Mouse (Mus musculus): ENCODE data around the gene Dock4. TPM values are rescaled to one million over a fixed set of nuclear protein-coding genes. Genes with fewer than 3 reads are reported as not detected.

Gene Dock4
- total and polyA plus RNA-seq, 2 experiments from 2014 or later: 15.5 to 28.6 TPM

- no peak for ATAC-seq (ENCODE audit: low FRiP score)
- no peak overlapping the region for H3K4me3 ChIP-seq (ENCODE audit: low read depth, low read length)
- H3K9me3 ChIP-seq (ENCODE audit: low read length): no peaks in the 10 kb centered on the region
- no peaks in the 10 kb centered on the region for H3K4me1 ChIP-seq (ENCODE audit: insufficient read depth, low read length)
- H3K9ac ChIP-seq (replicated peaks; ENCODE audit: low read length, poor library complexity, severe bottlenecking): no peak overlapping the region
- no peaks in the 10 kb centered on the region for H3K27me3 ChIP-seq (ENCODE audit: insufficient read depth, low read length)
- no peak overlapping the region for H3K4me2 ChIP-seq (ENCODE audit: low read depth, low read length, poor library complexity, severe bottlenecking)
- H3K36me3 ChIP-seq (ENCODE audit: insufficient read depth, low read length): no peaks in the 10 kb centered on the region
- no peak overlapping the region for H3K27ac ChIP-seq (ENCODE audit: low read depth, low read length)
- no peak for DNase-seq (ENCODE audit: low spot score)
- WGBS: 89% methylated on average over 4 of the region's 4 CpGs
- no peak for TF ChIP-seq CTCF (IDR thresholded peaks at IDR 0.05)
Observed at GRCm38 (mm10) chr12:40522468-40522867, 76.7 kb downstream of the Dock4 start.

- H3K4me3 ChIP-seq (ENCODE audit: low read depth, low read length): no peak overlapping the region
- no peaks in the 10 kb centered on the region for H3K27me3 ChIP-seq (ENCODE audit: insufficient read depth, low read length)
- WGBS: 87% methylated on average over 4 of the region's 4 CpGs
- TF ChIP-seq CTCF (IDR thresholded peaks at IDR 0.05): peak; percentile 51
- H3K9ac ChIP-seq (replicated peaks; ENCODE audit: low read length, poor library complexity, severe bottlenecking): no peak overlapping the region
- H3K36me3 ChIP-seq (ENCODE audit: insufficient read depth, low read length): no peaks in the 10 kb centered on the region
- H3K9me3 ChIP-seq (ENCODE audit: low read length): no peaks in the 10 kb centered on the region
- no peak overlapping the region for H3K4me2 ChIP-seq (ENCODE audit: low read depth, low read length, poor library complexity, severe bottlenecking)
- ATAC-seq (ENCODE audit: low FRiP score) (no peak), DNase-seq (ENCODE audit: low spot score) (no peak)
- no peak overlapping the region for H3K27ac ChIP-seq (ENCODE audit: low read depth, low read length)
- no peaks in the 10 kb centered on the region for H3K4me1 ChIP-seq (ENCODE audit: insufficient read depth, low read length)
Observed at GRCm38 (mm10) chr12:40523020-40523419, 77.3 kb downstream of the Dock4 start.

- Histone ChIP-seq H3K9ac (replicated peaks; ENCODE audit: low read length, poor library complexity, severe bottlenecking) (no peak overlapping the region), H3K27ac (ENCODE audit: low read depth, low read length) (no peak overlapping the region), H3K4me2 (ENCODE audit: low read depth, low read length, poor library complexity, severe bottlenecking) (no peak overlapping the region), H3K4me3 (ENCODE audit: low read depth, low read length) (no peak overlapping the region), H3K36me3 (ENCODE audit: insufficient read depth, low read length) (no peaks in the 10 kb centered on the region), H3K9me3 (ENCODE audit: low read length) (no peaks in the 10 kb centered on the region), H3K4me1 (ENCODE audit: insufficient read depth, low read length) (no peaks in the 10 kb centered on the region), H3K27me3 (ENCODE audit: insufficient read depth, low read length) (no peaks in the 10 kb centered on the region)
- WGBS: 90% methylated on average over 3 of the region's 3 CpGs
- DNase-seq (ENCODE audit: low spot score): no peak
- no peak for TF ChIP-seq CTCF (IDR thresholded peaks at IDR 0.05)
- no peak for ATAC-seq (ENCODE audit: low FRiP score)
Observed at GRCm38 (mm10) chr12:40525045-40525444, 79.3 kb downstream of the Dock4 start.

GRCm38 (mm10) chr12:40535655-40536618 is 90.2 kb downstream of the Dock4 start:
- Histone ChIP-seq H3K27ac (ENCODE audit: low read depth, low read length) (no peak overlapping the region), H3K27me3 (ENCODE audit: insufficient read depth, low read length) (no peaks in the 10 kb centered on the region), H3K36me3 (ENCODE audit: insufficient read depth, low read length) (no peaks in the 10 kb centered on the region), H3K4me3 (ENCODE audit: low read depth, low read length) (no peak overlapping the region), H3K9ac (replicated peaks; ENCODE audit: low read length, poor library complexity, severe bottlenecking) (no peak overlapping the region), H3K9me3 (ENCODE audit: low read length) (no peaks in the 10 kb centered on the region), H3K4me1 (ENCODE audit: insufficient read depth, low read length) (no peaks in the 10 kb centered on the region), H3K4me2 (ENCODE audit: low read depth, low read length, poor library complexity, severe bottlenecking) (no peak overlapping the region)
- no peak for TF ChIP-seq CTCF (IDR thresholded peaks at IDR 0.05)
- ATAC-seq (ENCODE audit: low FRiP score) (no peak), DNase-seq (ENCODE audit: low spot score) (no peak)
- WGBS: 85% methylated on average over 9 of the region's 9 CpGs

- Histone ChIP-seq H3K4me3 (ENCODE audit: low read depth, low read length) (no peak overlapping the region), H3K27ac (ENCODE audit: low read depth, low read length) (no peak overlapping the region), H3K36me3 (ENCODE audit: insufficient read depth, low read length) (no peaks in the 10 kb centered on the region), H3K27me3 (ENCODE audit: insufficient read depth, low read length) (no peaks in the 10 kb centered on the region), H3K4me1 (ENCODE audit: insufficient read depth, low read length) (no peaks in the 10 kb centered on the region), H3K9me3 (ENCODE audit: low read length) (no peaks in the 10 kb centered on the region), H3K9ac (replicated peaks; ENCODE audit: low read length, poor library complexity, severe bottlenecking) (no peak overlapping the region), H3K4me2 (ENCODE audit: low read depth, low read length, poor library complexity, severe bottlenecking) (no peak overlapping the region)
- ATAC-seq (ENCODE audit: low FRiP score) (no peak), DNase-seq (ENCODE audit: low spot score) (no peak)
- 87% methylated on average over 1 of the region's 1 CpGs for WGBS
- TF ChIP-seq CTCF (IDR thresholded peaks at IDR 0.05): no peak
Observed at GRCm38 (mm10) chr12:40537826-40538225, 92.1 kb downstream of the Dock4 start.

DNA sequence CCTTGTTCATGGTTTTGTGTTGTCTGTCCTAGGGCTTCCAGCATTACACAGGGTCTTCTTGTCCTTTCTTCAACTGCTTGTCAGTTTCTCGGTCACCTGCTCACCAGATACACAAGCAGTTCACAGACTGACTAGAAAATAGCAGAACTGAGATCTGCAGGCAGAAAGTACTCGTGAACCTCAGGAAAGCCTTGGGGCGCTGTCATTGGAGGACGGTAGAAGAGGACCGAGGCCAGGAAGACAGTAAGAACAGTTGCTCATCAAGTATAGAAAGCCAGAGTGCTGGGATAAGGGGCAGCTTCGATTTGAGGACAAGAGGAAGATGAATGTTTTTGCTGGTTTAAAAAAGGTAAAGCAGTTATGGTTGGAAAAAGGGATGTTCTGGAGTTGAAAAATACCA is 92.6 kb downstream of the Dock4 start:
- 88% methylated on average over 6 of the region's 6 CpGs for WGBS
- DNase-seq (ENCODE audit: low spot score): no peak
- H3K4me2 ChIP-seq (ENCODE audit: low read depth, low read length, poor library complexity, severe bottlenecking): no peak overlapping the region
- no peaks in the 10 kb centered on the region for H3K27me3 ChIP-seq (ENCODE audit: insufficient read depth, low read length)
- H3K36me3 ChIP-seq (ENCODE audit: insufficient read depth, low read length): no peaks in the 10 kb centered on the region
- no peak for TF ChIP-seq CTCF (IDR thresholded peaks at IDR 0.05)
- no peaks in the 10 kb centered on the region for H3K4me1 ChIP-seq (ENCODE audit: insufficient read depth, low read length)
- no peak for ATAC-seq (ENCODE audit: low FRiP score)
- H3K9ac ChIP-seq (replicated peaks; ENCODE audit: low read length, poor library complexity, severe bottlenecking): no peak overlapping the region
- H3K9me3 ChIP-seq (ENCODE audit: low read length): no peaks in the 10 kb centered on the region
- H3K4me3 ChIP-seq (ENCODE audit: low read depth, low read length): no peak overlapping the region
- no peak overlapping the region for H3K27ac ChIP-seq (ENCODE audit: low read depth, low read length)
